Mouse (Mus musculus) layer of hippocampus, postnatal 25 days (tissue): Measurements from ENCODE around the gene Impg1. TPM values are rescaled to one million over a fixed set of nuclear protein-coding genes. Genes with fewer than 3 reads are reported as not detected.

Source experiments
- DNase-seq, 2 experiments: peaks; one replicate each; pipeline ENCODE4 v3.0.0; 2022; ENCODE audit warnings: mixed read lengths in 2 of 2, low spot score in 1 of 2; ENCODE audit errors: extremely low spot score in 1 of 2
- total RNA-seq, 2 experiments: library from RNA; stranded (reverse); gene quantifications; 2 replicates each; pipeline ENCODE4 v1.2.3; 2021

Gene Impg1
- total RNA-seq, 2 experiments from 2014 or later: not detected

DNA sequence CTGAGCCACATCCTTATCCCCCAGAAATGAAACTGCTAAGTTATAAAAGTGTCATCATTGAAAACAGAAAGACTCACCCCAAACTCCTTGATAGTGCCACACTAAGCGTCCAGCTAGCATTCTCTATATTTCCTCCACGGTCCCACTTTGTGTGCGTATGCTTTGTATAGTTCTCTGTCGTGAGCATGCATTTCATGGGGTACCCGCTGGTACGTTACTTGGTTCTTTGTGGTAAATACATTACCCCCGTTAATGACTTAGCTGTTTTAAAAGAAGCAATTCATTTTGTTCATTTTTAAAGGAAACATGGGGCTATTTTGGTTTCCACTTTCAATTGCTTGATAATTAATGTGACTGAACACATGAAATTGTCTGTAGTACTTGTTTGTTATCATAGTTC, 178.4 kb downstream of the Impg1 start:
- DNase-seq: no peak

GRCm38 (mm10) chr9:80284539-80285174, 180.6 kb downstream of the Impg1 start:
- no peak for DNase-seq

- no peak for DNase-seq
Observed at GRCm38 (mm10) chr9:80282426-80282825, 182.9 kb downstream of the Impg1 start.

DNA sequence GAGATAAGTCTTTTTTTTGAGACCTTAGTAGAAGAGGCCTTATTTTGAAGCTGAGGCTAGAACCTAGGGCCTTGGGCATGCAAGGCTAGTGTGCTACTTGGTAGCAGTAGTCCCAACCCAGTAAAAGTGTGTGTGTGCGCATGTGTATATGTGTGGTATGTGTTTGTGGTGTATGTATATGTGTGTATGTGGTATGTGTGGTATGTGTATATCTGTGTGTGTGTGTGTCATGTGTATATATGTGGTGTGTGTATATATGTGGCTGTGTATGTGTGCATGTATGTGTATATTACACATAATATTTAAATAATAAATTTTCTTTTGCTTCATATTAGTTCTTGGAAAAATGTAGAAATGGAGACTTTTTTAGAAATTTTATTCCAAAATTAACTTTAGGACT, 184.6 kb downstream of the Impg1 start:
- no peak for DNase-seq

GRCm38 (mm10) chr9:80277770-80278169, 187.5 kb downstream of the Impg1 start:
- DNase-seq: no peak

- DNase-seq: no peak
Observed at GRCm38 (mm10) chr9:80277157-80277556, 188.1 kb downstream of the Impg1 start.

GRCm38 (mm10) chr9:80275772-80276134, 189.5 kb downstream of the Impg1 start:
- no peak for DNase-seq

DNA sequence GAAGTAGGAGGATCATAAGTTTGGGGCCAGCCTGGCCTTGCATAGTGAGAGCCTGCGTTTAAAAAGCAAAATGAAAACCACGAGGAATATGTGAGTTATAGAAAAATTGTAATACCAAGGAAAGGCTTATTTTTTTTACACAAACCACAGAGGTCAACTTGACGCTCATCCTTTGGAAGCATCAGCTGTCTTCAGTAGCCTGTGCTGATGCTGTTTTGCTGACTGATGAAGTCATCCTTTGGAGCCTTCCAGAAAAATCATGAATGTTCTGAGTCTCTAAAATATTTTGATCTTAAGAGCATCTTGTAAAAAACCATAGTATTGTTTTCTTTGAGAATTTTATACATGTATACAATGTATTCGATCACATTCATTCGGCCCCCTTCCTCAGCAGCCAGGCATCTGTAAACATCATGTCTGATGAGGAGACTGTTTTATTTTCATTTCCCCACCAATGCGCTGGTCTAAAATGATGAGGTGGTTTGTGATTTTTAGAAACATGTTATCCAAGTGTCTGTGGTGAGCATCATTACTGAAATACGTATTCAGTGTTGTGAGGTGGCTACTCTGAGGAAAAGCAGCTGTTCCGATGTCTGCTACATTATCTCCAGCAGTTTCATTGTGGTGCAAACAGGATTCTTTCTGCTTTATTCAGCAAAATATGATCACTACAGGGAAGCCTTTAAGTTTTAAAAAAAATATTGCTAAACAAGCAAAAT, 190.1 kb downstream of the Impg1 start:
- no peak for DNase-seq

GRCm38 (mm10) chr9:80272951-80273350, 192.3 kb downstream of the Impg1 start:
- no peak for DNase-seq

- no peak for DNase-seq
Observed at GRCm38 (mm10) chr9:80269596-80269995, 195.7 kb downstream of the Impg1 start.

- no peak for DNase-seq
Observed at GRCm38 (mm10) chr9:80266507-80266906, 198.8 kb downstream of the Impg1 start.

DNA sequence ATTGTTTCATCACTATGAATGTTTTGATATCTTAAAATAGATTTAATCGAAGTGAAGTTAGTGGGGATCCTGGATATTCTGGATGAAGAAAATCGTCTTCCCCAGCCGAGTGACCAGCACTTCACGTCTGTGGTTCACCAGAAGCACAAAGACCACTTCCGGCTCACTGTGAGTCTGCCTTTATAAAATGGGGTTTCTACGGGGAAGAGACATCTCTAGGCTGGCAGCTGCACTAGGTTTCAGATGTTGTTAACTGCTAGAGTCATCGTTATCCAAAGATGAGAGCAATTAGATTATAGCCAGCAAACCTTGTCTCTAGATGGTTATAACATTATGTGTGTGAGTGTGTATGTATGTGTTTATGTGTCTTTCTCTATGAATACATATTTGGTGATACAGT, 199.2 kb downstream of the Impg1 start:
- no peak for DNase-seq
